Mouse (Mus musculus) brain, embryonic 14.5 days (tissue): ENCODE data around the gene Mtmr6.

ENCODE experiments used
- CTCF ChIP-seq: fragments of 200-500 bp; IDR thresholded peaks from 2 replicates; pipeline ENCODE4 v1.5.1; 2012; ENCODE audit warnings: inconsistent platforms, mild to moderate bottlenecking, moderate library complexity, borderline replicate concordance; ENCODE audit not compliant: insufficient read depth, insufficient read length; ENCODE audit errors: extremely low read depth
- POLR2A ChIP-seq: fragments of 200-500 bp; IDR thresholded peaks from 2 replicates; pipeline ENCODE4 v1.6.1; 2012; ENCODE audit warnings: mild to moderate bottlenecking, inconsistent platforms, borderline replicate concordance; ENCODE audit not compliant: poor library complexity, insufficient read depth, insufficient read length, severe bottlenecking; ENCODE audit errors: extremely low read depth

- TF ChIP-seq CTCF (peak; percentile 95), POLR2A (no peak)
These were observed at the start of gene Mtmr6 for GRCm38 (mm10) chr14:60264990-60265876.
